Mouse (Mus musculus) retina, postnatal 7 days (tissue): ENCODE measurements around the gene Med25.

ENCODE experiments used
- DNase-seq: peaks from one replicate; pipeline ENCODE4 v3.0.0-alpha.2; 2012; ENCODE audit warnings: low read depth, low spot score

Gene Med25

DNA sequence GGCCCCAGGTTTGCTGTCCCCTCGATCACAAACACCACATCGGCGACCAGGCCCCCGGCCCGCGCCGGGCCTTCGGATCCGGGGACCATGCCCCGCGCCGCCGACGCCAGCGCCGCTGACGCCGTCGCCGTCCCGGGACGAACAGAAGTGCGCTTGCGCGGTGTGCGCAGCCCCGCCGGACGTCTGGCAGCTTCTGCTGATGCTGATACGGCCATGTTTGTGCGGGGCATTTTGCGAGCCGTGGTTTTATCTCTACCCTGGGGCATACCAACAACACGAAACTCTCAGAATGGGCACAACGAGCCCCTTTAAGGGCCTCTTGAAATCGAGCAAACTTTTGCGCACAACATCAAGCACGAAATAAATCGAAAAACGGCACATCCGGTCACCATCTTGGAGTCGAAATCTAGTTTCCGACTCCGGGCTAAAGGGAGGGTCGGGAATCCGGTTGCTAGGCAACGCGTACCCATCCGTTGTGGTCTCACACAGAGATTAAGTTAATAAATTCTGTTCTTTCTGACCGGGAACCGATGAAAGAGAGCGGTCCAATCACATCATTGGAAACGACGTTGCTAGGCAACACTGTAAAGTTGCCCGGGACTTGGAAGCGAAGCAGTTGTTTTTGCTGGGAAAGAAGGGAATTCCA lies at the start of gene Med25:
Med25 (minus strand) TSS at position 437 of the 646 bp plus-strand sequence.
- DNase-seq = peak; percentile 85

- DNase-seq = no peak
Observed at GRCm38 (mm10) chr7:44938680-44939079, 46.2 kb upstream of the Med25 start.

- peak; percentile 100 for DNase-seq
Observed at GRCm38 (mm10) chr7:44929204-44930151, 37.0 kb upstream of the Med25 start, which contains the start of gene Ap2a1. Ap2a1 (minus strand) TSS chr7:44929496.

GRCm38 (mm10) chr7:44928570-44928969 lies 36.1 kb upstream of the Med25 start:
- no peak for DNase-seq

- no peak for DNase-seq
Observed at GRCm38 (mm10) chr7:44925468-44925867, 33.0 kb upstream of the Med25 start.

DNA sequence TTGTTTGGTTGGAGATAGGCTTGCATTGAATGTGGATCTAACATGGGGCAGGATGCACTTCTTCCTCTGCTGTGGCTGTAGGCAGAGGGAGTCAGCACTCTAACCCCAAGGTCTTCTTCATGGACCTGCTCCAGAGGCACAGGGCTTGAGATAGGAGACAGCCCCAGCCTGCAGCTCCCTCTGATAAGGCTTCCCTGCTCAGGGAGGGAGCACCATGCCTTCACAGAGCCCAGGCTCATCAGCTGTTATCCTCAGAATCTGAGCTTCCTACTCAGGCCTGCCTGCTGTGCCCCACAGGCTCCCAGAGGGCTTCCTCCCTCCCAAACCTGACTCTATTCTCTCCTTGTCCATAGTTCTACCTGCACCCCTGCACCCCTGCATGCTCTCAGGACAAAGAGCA lies 30.0 kb upstream of the Med25 start:
- no peak for DNase-seq

GRCm38 (mm10) chr7:44919127-44919526 lies 26.6 kb upstream of the Med25 start:
- DNase-seq = no peak

DNA sequence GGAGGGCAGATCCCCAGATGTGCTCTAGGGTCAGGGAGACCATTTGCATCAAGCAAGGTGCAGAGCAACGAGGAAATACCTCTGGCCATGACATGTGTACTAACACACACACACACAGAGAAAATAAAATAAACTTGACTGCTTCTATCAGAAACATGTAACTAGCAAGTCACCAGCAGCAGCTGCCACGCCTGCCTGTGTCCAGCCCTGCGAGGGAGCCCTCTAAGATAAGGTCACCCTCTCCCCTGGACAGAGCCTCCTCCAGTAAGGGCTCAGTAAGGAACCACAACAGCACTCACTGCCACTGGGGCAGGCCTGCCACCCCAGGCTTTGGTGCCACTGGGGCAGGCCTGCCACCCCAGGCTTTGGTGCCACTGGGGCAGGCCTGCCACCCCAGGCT lies 25.7 kb upstream of the Med25 start:
- no peak for DNase-seq

DNA sequence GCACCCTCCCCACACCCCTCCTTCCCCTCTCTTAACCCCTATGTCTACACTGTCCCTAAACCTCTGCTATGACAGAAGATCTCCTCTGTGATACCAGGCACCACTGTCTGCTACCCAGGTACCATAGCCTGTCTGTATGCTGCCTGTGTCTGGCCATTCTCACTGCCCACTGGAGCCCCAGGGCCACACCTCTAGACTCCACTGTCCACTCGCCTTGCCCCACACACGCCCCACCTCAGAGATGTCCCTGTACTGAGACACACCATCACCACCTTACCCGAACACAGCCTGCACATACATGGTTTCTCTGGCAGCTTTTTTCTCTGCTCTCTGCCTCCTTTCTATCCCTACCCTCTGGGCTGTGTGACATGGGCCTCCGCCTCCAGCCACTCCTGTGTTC lies 24.4 kb upstream of the Med25 start:
- DNase-seq = no peak

DNA sequence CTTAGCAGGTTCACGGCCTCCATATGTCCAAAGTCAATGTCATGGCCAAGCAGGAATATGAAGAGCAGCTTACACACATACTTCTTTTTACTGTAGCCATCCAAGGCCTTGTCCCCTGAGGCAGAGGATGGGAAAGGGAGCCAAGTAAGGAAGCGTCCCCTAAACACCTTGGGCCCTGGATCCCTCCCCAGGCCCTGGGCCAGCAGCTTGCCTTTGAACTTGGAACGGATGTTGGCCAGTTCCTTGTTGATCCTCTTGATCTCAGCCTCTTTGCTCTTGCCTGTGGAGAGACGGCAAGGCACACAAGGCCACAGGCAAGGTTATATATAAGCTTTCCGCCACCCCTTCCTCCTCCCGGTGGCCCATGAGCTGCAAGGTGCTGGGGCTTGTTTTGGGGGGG lies 23.7 kb upstream of the Med25 start:
- DNase-seq = no peak

GRCm38 (mm10) chr7:44915314-44915713 lies 22.8 kb upstream of the Med25 start:
- no peak for DNase-seq

DNA sequence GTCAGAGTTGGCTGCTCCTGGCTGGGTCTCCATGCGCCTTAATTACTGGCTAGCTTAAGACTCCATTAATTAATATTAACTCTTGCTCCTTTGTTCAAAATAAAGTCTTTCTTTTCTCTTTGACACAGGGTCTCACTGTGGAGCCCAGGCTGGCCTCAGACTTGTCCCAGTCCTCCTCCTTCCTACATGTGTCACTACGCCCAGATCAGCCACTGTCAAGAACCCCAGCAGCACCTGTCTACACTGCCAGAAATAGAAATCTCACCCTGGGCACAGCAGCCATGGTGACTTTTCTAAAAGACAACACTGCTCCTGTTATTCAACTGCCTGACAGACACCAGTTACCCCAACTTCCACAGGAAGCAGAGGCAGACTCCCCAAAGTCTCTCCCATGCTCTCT lies 21.9 kb upstream of the Med25 start:
- no peak for DNase-seq

- no peak for DNase-seq
Observed at GRCm38 (mm10) chr7:44908706-44909476, 16.4 kb upstream of the Med25 start.

GRCm38 (mm10) chr7:44905430-44905829 lies 12.9 kb upstream of the Med25 start:
- no peak for DNase-seq

DNA sequence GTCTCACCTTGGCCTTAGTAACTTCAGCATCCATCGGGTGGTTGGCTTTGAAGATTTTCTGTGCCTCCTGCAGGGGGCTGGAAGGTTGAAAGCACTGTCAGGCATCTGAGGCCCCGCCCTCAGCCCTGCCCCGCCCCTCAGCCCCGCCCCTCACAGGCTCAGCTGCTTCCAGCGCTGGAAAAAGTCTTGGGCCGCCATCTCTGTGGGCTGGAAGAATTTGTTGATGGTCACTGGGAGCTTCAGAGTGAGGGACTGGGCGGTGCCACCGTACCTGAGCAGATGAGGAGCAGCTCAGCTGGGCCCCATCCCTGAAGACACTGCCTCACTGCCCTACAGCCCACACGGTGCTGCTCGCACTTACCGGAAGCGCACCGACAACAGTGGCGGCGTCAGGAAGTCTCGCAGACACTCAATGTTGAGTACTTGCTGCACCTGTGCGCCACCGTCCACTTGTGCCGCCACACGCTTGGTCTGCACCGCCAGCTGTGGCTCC lies 8.8 kb upstream of the Med25 start:
- DNase-seq = peak; percentile 43

DNA sequence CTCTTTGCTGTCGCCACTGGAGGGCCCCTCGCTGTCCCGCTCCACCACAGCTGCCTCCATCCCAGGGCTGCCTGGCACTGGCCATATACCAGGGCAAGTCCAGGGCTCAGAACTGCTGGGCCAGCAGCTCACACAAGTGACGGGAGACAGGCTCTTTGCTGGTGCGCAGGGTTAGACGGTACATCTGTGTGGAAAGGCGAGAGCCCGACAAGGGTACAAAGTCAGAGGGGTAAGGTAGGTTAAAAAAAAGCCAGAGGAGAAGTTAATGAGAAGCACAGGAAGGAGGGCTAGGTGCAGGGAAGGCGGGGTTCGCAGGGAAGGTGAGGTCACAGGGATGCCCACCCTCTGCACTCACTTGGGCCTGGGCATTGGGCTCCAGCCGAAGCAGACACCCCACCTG lies 8.1 kb upstream of the Med25 start:
- DNase-seq = no peak

GRCm38 (mm10) chr7:44898607-44899006 lies 6.1 kb upstream of the Med25 start:
- DNase-seq = no peak

DNA sequence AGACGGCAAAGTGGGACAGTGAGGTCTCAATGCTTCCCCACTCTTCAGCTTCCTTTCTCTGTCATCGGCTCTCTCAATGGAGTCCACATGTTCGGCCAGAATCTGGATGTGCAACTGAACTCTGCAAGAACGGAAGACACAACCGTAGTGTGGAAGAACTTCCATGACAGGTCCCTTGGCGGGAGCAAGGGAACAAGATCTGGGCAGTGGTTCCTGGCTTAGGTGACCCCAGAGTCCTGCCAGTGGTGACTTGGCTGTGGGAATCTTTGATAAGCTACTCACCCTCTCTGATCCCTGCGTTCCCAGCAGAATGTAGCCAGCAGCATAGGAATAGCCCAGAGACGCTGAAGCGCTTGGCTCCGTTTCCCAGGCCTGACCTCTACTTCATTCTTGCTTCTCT lies 4.0 kb upstream of the Med25 start:
- DNase-seq = no peak

DNA sequence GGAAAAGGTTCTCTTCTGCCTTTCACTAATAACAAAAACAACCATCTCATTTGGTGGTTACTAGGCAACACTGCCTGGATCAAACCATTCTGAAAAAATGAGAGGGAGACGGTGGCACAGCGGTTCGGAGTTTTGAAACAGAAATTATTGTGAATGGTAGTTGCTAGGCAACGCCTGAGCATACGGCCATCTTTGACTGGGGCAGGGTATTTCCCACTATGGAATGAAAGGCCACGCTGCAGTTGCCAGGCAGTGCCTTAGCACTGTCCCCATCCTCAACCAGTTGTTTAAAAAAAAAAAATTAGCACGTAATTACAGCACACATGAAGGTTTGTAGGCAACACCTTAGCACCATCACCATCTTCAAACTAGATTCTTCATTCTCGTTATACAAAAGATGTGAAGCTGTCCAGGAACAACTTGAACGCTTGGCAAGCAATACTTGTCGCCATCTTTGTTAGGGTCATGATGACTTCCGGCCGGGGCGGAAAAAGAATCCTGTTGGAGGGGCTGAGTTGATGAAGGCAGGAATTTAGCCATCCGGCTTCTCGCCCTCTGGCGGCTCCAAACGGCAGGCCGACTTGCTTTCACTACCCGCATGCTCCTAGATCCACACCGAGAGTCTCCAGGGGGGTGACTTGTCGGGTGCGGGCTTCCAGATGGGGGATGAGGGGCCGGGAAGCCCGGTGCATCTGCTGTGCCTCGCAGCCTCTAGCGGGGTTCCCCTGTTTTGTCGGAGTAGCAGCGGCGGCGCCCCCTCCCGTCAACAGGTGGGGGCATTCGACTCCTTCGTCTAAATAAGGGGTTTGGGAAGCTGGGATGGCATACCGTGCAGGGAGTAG lies 3.3 kb upstream of the Med25 start, which contains the start of gene Fuz:
Fuz (plus strand) TSS at position 487 of the 842 bp plus-strand sequence.
- peak; percentile 93 for DNase-seq

GRCm38 (mm10) chr7:44895206-44895592 lies 2.7 kb upstream of the Med25 start:
- no peak for DNase-seq

DNA sequence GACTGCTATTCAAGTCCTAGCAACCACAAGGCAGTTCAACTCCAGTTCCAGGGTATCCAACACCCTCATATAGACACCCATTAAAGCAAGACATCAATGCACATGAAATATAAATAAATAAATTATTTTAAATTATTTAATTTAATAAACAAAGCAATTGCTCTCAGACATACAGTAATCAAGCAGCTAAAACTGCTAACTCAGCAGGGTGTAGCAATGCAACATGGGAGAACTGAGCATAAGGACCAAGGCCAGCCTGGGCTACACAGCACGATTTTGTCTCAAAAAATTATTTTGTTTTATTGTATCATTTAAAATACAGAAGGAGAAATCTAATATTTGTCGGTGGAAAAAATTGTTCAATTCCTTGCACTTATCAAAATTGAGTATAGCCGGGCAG lies 1.7 kb upstream of the Med25 start:
- no peak for DNase-seq
